Mouse (Mus musculus): Measurements from ENCODE around the gene Brca1. TPM values are rescaled to one million over a fixed set of nuclear protein-coding genes. Genes with fewer than 3 reads are reported as not detected.
"Not testable (repeated sequence)": the region's sequence is repeated elsewhere in the genome, so short reads cannot be mapped to it uniquely, and the experiment has no call there.

Brca1 gene
- total RNA-seq, 2 experiments from 2014 or later: 0.89 to 0.92 TPM

- intact Hi-C loops (cut with DNase I; ENCODE audit: low total_unique reads): no loop called here
- no peak for DNase-seq
Measured at GRCm38 (mm10) chr11:101477194-101477551, 74.6 kb downstream of the Brca1 start.

GRCm38 (mm10) chr11:101476361-101476760 lies 75.4 kb downstream of the Brca1 start:
- DNase-seq; intact Hi-C loops (cut with DNase I; ENCODE audit: low total_unique reads): not testable (repeated sequence)

GRCm38 (mm10) chr11:101474298-101474697 lies 77.5 kb downstream of the Brca1 start:
- intact Hi-C loops (cut with DNase I; ENCODE audit: low total_unique reads): no loop called here

GRCm38 (mm10) chr11:101473686-101474085 lies 78.1 kb downstream of the Brca1 start:
- DNase-seq; intact Hi-C loops (cut with DNase I; ENCODE audit: low total_unique reads): not testable (repeated sequence)

More at GRCm38 (mm10) chr11:101474298-101474697, 77.5 kb downstream of the Brca1 start:
- DNase-seq: no peak

GRCm38 (mm10) chr11:101472336-101472735 lies 79.4 kb downstream of the Brca1 start:
- DNase-seq: no peak
- intact Hi-C loops (cut with DNase I; ENCODE audit: low total_unique reads): no loop called here

- intact Hi-C loops (cut with DNase I; ENCODE audit: low total_unique reads): no loop called here
- no peak for DNase-seq
Measured at GRCm38 (mm10) chr11:101471926-101472325, 79.8 kb downstream of the Brca1 start.

GRCm38 (mm10) chr11:101470206-101470605 lies 81.5 kb downstream of the Brca1 start:
- intact Hi-C loops (cut with DNase I; ENCODE audit: low total_unique reads): no loop called here
- DNase-seq: no peak

- intact Hi-C loops (cut with DNase I; ENCODE audit: low total_unique reads): no loop called here
- DNase-seq: no peak
Measured at GRCm38 (mm10) chr11:101469155-101469554, 82.6 kb downstream of the Brca1 start.

GRCm38 (mm10) chr11:101468731-101469130 lies 83.0 kb downstream of the Brca1 start:
- intact Hi-C loops (cut with DNase I; ENCODE audit: low total_unique reads): no loop called here
- no peak for DNase-seq

GRCm38 (mm10) chr11:101468263-101468688 lies 83.5 kb downstream of the Brca1 start:
- intact Hi-C loops (cut with DNase I; ENCODE audit: low total_unique reads): no loop called here

GRCm38 (mm10) chr11:101467477-101468262 lies 84.1 kb downstream of the Brca1 start:
- intact Hi-C loops (cut with DNase I; ENCODE audit: low total_unique reads): no loop called here

More at GRCm38 (mm10) chr11:101468263-101468688, 83.5 kb downstream of the Brca1 start:
- no peak for DNase-seq

GRCm38 (mm10) chr11:101466552-101466950 lies 85.2 kb downstream of the Brca1 start:
- intact Hi-C loops (cut with DNase I; ENCODE audit: low total_unique reads); DNase-seq: not testable (repeated sequence)

More at GRCm38 (mm10) chr11:101467477-101468262, 84.1 kb downstream of the Brca1 start:
- DNase-seq: peak; percentile 64

GRCm38 (mm10) chr11:101465869-101466551 lies 85.7 kb downstream of the Brca1 start, which contains the start of gene Vat1:
Vat1 (minus strand) TSS chr11:101466230.
- intact Hi-C loops (cut with DNase I; ENCODE audit: low total_unique reads): no loop called here

GRCm38 (mm10) chr11:101465101-101465868 lies 86.5 kb downstream of the Brca1 start:
- peak; percentile 85 for DNase-seq
- intact Hi-C loops (cut with DNase I; ENCODE audit: low total_unique reads): no loop called here

More at GRCm38 (mm10) chr11:101465869-101466551, 85.7 kb downstream of the Brca1 start, which contains the start of gene Vat1:
- DNase-seq: peak; percentile 80

- intact Hi-C loops (cut with DNase I; ENCODE audit: low total_unique reads): no loop called here
- peak; percentile 21 for DNase-seq
Measured at GRCm38 (mm10) chr11:101464211-101465100, 87.3 kb downstream of the Brca1 start, which contains the start of gene Rnd2. Rnd2 (plus strand) TSS chr11:101464999.

GRCm38 (mm10) chr11:101462583-101463440 lies 88.9 kb downstream of the Brca1 start:
- no peak for DNase-seq
- intact Hi-C loops (cut with DNase I; ENCODE audit: low total_unique reads): no loop called here

- DNase-seq: no peak
Measured at GRCm38 (mm10) chr11:101462141-101462540, 89.6 kb downstream of the Brca1 start.

GRCm38 (mm10) chr11:101460321-101460720 lies 91.4 kb downstream of the Brca1 start:
- DNase-seq: no peak
- intact Hi-C loops (cut with DNase I; ENCODE audit: low total_unique reads): no loop called here

More at GRCm38 (mm10) chr11:101462141-101462540, 89.6 kb downstream of the Brca1 start:
- intact Hi-C loops (cut with DNase I; ENCODE audit: low total_unique reads): no loop called here

All from gastrocnemius, postnatal 14 days (tissue).